Mouse (Mus musculus): ENCODE results near the gene Pde10a. TPM values are rescaled to one million over a fixed set of nuclear protein-coding genes. Genes with fewer than 3 reads are reported as not detected.

The Pde10a gene
- total and polyA plus RNA-seq, 3 experiments = 0.04 to 0.41 (median 0.21) TPM

DNA sequence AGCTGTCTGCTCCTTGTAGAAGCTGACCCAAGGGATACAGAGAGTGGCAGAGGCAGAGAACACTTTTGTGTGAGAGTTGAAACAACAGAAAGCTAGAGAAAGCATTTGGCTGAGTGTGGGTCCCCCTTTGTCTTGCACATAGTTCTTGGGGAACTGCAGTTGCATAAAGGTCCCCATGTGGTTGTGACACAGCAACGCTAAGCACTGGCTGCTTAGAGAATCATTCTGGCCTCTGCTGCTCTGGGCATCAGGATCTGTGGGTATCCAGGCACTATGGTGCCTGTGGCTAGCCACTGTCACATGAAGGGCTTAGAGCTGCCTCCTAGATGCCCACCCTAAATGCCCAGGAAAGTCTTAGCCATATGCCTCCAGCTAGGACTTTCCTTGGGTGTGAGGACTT lies 27.0 kb upstream of the Pde10a start:
- peaks cover 15% of the 10 kb centered on the region for H3K27me3 ChIP-seq (replicated peaks)
- DNase-seq (ENCODE audit: extremely low read depth) = no peak

DNA sequence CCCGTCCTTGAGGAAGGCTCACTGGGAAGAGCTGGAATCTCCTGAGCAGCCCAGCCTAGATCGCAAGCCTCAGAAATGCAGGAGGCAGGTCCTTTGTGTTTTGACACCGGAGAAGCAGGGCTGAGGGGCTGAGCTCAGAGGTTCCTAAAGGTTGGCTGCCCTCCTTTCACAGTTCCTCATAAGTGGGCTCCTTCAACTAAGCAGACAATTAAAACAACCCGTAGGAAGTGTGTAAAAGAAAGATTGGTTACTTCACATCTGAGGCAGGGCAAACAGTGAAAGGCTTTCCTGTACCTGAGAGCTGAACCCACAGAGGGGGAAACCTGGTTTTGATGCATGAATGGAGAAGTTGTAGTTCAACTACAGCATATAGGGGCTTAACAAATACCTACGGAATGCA lies 26.5 kb upstream of the Pde10a start:
- H3K27ac ChIP-seq (ENCODE audit: insufficient read depth, low read depth) = no peak overlapping the region
- H3K4me3 ChIP-seq (replicated peaks in 1 of 3; ENCODE audit: low read depth in 2 of 3, low read length in 2 of 3, poor library complexity in 1 of 3) = no peak overlapping the region
- H3K79me2 ChIP-seq (replicated peaks; ENCODE audit: control insufficient read depth, extremely low read depth, insufficient read depth, poor library complexity, severe bottlenecking) = no peaks in the 10 kb centered on the region
- no peak for DNase-seq (ENCODE audit: extremely low read depth)
- no peaks in the 10 kb centered on the region for H3K9me3 ChIP-seq (replicated peaks; ENCODE audit: low read length)
- H3K9ac ChIP-seq (ENCODE audit: insufficient read depth, low read depth) = no peak overlapping the region
- H3K27me3 ChIP-seq (replicated peaks) = peaks cover 18% of the 10 kb centered on the region
- H3K4me2 ChIP-seq (ENCODE audit: insufficient read depth, low read depth, poor library complexity, severe bottlenecking) = no peak overlapping the region
- in situ Hi-C loops (cut with MboI; ENCODE audit: low pct_ligation_motif_present, low pct_unique_long_range_greater_than_20kb, low sequenced_read_pairs) = no loop called here
- dilution Hi-C loops (cut with MboI; ENCODE audit: extremely low pct_ligation_motif_present, extremely low pct_unique_long_range_greater_than_20kb, low sequenced_read_pairs) = no loop called here
- no peak for TF ChIP-seq MYC (IDR thresholded peaks at IDR 0.05; ENCODE audit: low read depth, low read length)
- TF ChIP-seq MEF2A (IDR thresholded peaks at IDR 0.05; ENCODE audit: borderline replicate concordance, low read depth, low read length) = no peak
- no peak for TF ChIP-seq MAX (IDR thresholded peaks at IDR 0.05; ENCODE audit: low read length)
- TF ChIP-seq E2F4 (IDR thresholded peaks at IDR 0.05; ENCODE audit: insufficient replicate concordance, low read depth, low read length) = no peak
- no peak for TF ChIP-seq MAFK (IDR thresholded peaks at IDR 0.05; ENCODE audit: insufficient replicate concordance, low read length)
- TF ChIP-seq MXI1 (IDR thresholded peaks at IDR 0.05; ENCODE audit: low read depth, low read length) = no peak
- no peak for TF ChIP-seq TCF12 (IDR thresholded peaks at IDR 0.05; ENCODE audit: low read depth, low read length)
- TF ChIP-seq JUND (conservative IDR thresholded peaks at IDR 0.05; ENCODE audit: low read depth, low read length) = no peak
- TF ChIP-seq POLR2A (IDR thresholded peaks at IDR 0.05; ENCODE audit: low read depth, low read length) = no peak
- no peak for TF ChIP-seq IRF4 (IDR thresholded peaks at IDR 0.05; ENCODE audit: low read depth, low read length)
- TF ChIP-seq CHD1 (IDR thresholded peaks at IDR 0.05; ENCODE audit: low read depth, low read length) = no peak
- no peak for TF ChIP-seq JUN (IDR thresholded peaks at IDR 0.05; ENCODE audit: insufficient read depth, low read depth, low read length)
- no peak for TF ChIP-seq GABPA (IDR thresholded peaks at IDR 0.05; ENCODE audit: insufficient replicate concordance, low read depth, low read length)
- no peak for TF ChIP-seq NELFE (IDR thresholded peaks at IDR 0.05; ENCODE audit: low read depth, low read length)
- TF ChIP-seq RCOR1 (conservative IDR thresholded peaks at IDR 0.05; ENCODE audit: low read depth, low read length) = no peak
- TF ChIP-seq NRF1 (IDR thresholded peaks at IDR 0.05; ENCODE audit: low read depth, low read length) = no peak
- TF ChIP-seq CHD2 (IDR thresholded peaks at IDR 0.05; ENCODE audit: low read length) = no peak
- no peaks in the 10 kb centered on the region for H3K36me3 ChIP-seq (replicated peaks in 1 of 2; ENCODE audit: control insufficient read depth in 1 of 2, insufficient read depth in 1 of 2, low read length in 1 of 2)
- no peaks in the 10 kb centered on the region for H3K4me1 ChIP-seq (ENCODE audit: control insufficient read depth in 1 of 2, insufficient read depth in 2 of 2)

More for the DNA sequence above, 27.0 kb upstream of the Pde10a start:
- Histone ChIP-seq H3K9me3 (replicated peaks; ENCODE audit: low read length) (no peaks in the 10 kb centered on the region), H3K4me2 (ENCODE audit: insufficient read depth, low read depth, poor library complexity, severe bottlenecking) (no peak overlapping the region), H3K4me1 (ENCODE audit: control insufficient read depth in 1 of 2, insufficient read depth in 2 of 2) (no peaks in the 10 kb centered on the region), H3K36me3 (replicated peaks in 1 of 2; ENCODE audit: control insufficient read depth in 1 of 2, insufficient read depth in 1 of 2, low read length in 1 of 2) (no peaks in the 10 kb centered on the region), H3K4me3 (replicated peaks in 1 of 3; ENCODE audit: low read depth in 2 of 3, low read length in 2 of 3, poor library complexity in 1 of 3) (no peak overlapping the region), H3K79me2 (replicated peaks; ENCODE audit: control insufficient read depth, extremely low read depth, insufficient read depth, poor library complexity, severe bottlenecking) (no peaks in the 10 kb centered on the region), H3K9ac (ENCODE audit: insufficient read depth, low read depth) (no peak overlapping the region), H3K27ac (ENCODE audit: insufficient read depth, low read depth) (no peak overlapping the region)
- dilution Hi-C loops (cut with MboI; ENCODE audit: extremely low pct_ligation_motif_present, extremely low pct_unique_long_range_greater_than_20kb, low sequenced_read_pairs) (no loop called here), in situ Hi-C loops (cut with MboI; ENCODE audit: low pct_ligation_motif_present, low pct_unique_long_range_greater_than_20kb, low sequenced_read_pairs) (no loop called here)
- TF ChIP-seq UBTF (IDR thresholded peaks at IDR 0.05; ENCODE audit: low read depth, low read length) (no peak), PAX5 (IDR thresholded peaks at IDR 0.05; ENCODE audit: low read length) (no peak), RCOR1 (conservative IDR thresholded peaks at IDR 0.05; ENCODE audit: low read depth, low read length) (no peak), SMC3 (IDR thresholded peaks at IDR 0.05; ENCODE audit: low read depth, low read length) (no peak), ETS1 (conservative IDR thresholded peaks at IDR 0.05; ENCODE audit: low read depth, low read length) (no peak), EP300 (IDR thresholded peaks at IDR 0.05; ENCODE audit: low read length) (no peak), USF2 (conservative IDR thresholded peaks at IDR 0.05; ENCODE audit: low read depth, low read length) (no peak), MYC (IDR thresholded peaks at IDR 0.05; ENCODE audit: low read depth, low read length) (no peak), RAD21 (IDR thresholded peaks at IDR 0.05; ENCODE audit: low read depth, low read length) (no peak), ZC3H11A (IDR thresholded peaks at IDR 0.05; ENCODE audit: low read depth, low read length) (no peak)

Data from CH12.LX (cell line).